ENCODE assay signal across 24 mouse cellular contexts in the genomic region with DNA sequence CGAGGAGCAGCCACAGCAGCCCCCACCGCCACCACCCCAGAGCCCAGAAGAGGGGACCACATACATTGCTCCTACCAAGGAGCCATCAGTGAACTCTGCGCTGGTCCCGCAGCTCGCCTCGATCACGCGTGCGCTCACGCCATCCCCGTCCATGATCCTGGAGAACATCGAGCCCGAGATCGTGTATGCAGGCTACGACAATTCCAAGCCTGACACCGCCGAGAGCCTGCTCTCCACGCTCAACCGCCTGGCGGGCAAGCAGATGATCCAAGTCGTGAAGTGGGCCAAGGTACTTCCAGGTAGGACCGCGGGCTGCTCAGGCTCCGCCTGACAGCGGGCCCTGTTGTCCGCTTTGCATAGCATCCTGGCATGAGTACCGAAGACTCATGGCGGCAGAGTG.
DNase-seq lines count a peak whose midpoint lies in the region; ATAC-seq and TF ChIP-seq lines count a peak whose summit lies in the region.
"Had no signal": no experiment of that assay in that cellular context is flagged by ENCODE, and none has a peak within 500 bp of the region (broad histone marks: within the 10 kb centered on the region; RNA-seq: fewer than 3 reads in every experiment).

No protein-coding gene starts in this region.

- no peaks in the 10 kb centered on the region for H3K27me3 ChIP-seq in heart, embryonic 10.5 days (ENCODE audit: insufficient read depth, poor library complexity, severe bottlenecking)
- H3K27me3 ChIP-seq in E14TG2a.4 (ENCODE audit: insufficient read depth, low read length), result peaks cover 24% of the 10 kb centered on the region
- H3K27me3 ChIP-seq in intestine, embryonic 15.5 days (replicated peaks), result no peaks in the 10 kb centered on the region
- H3K27me3 ChIP-seq: forebrain, embryonic 13.5 days; heart, embryonic 13.5 days; hindbrain, embryonic 15.5 days; Patski had no signal

- TF ChIP-seq CTCF in E14TG2a.4 (conservative IDR thresholded peaks at IDR 0.05; ENCODE audit: low read length), result no peak

- no peak for ATAC-seq in intestine, embryonic 15.5 days
- ATAC-seq: activated CD4-positive, CD25-positive, alpha-beta regulatory T cell, adult 4 months; forebrain, embryonic 13.5 days; forebrain, embryonic 16.5 days; Patski had no signal

- peak overlapping the region; percentile 52; the same call in 1 of the 2 replicates for H3K9ac ChIP-seq in ES-E14 (ENCODE audit: insufficient read depth, low read depth, low read length, poor library complexity, severe bottlenecking)
- no peak overlapping the region for H3K9ac ChIP-seq in intestine, embryonic 15.5 days
- H3K9ac ChIP-seq: forebrain, embryonic 13.5 days; heart, embryonic 13.5 days; hindbrain, embryonic 15.5 days had no signal

- no peaks in the 10 kb centered on the region for H3K9me3 ChIP-seq in heart, embryonic 10.5 days
- no peaks in the 10 kb centered on the region for H3K9me3 ChIP-seq in E14TG2a.4 (ENCODE audit: low read length)
- H3K9me3 ChIP-seq in ES-E14 (ENCODE audit: control insufficient read depth, insufficient read depth, low read depth, low read length), result no peaks in the 10 kb centered on the region
- H3K9me3 ChIP-seq in intestine, embryonic 15.5 days, result no peaks in the 10 kb centered on the region
- H3K9me3 ChIP-seq: forebrain, embryonic 10.5 days; forebrain, embryonic 13.5 days; G1E; heart, embryonic 13.5 days; hindbrain, embryonic 15.5 days had no signal

- no peaks in the 10 kb centered on the region for H3K4me1 ChIP-seq in heart, embryonic 10.5 days
- H3K4me1 ChIP-seq in E14TG2a.4 (replicated peaks; ENCODE audit: low read depth, low read length) (no peaks in the 10 kb centered on the region), ES-E14 (ENCODE audit: control insufficient read depth in 2 of 2, insufficient read depth in 2 of 2, low read length in 2 of 2, poor library complexity in 1 of 2) (no peaks in the 10 kb centered on the region)
- H3K4me1 ChIP-seq in intestine, embryonic 15.5 days (replicated peaks), result no peaks in the 10 kb centered on the region
- H3K4me1 ChIP-seq: forebrain, embryonic 10.5 days; heart, embryonic 13.5 days had no signal

- in situ Hi-C loops in ES-E14 (cut with MboI; ENCODE audit: low sequenced_read_pairs in 2 of 2, unreplicated experiment in 2 of 2), result no loop called here

- H3K4me2 ChIP-seq in intestine, embryonic 15.5 days (replicated peaks), result no peak overlapping the region
- H3K4me2 ChIP-seq: forebrain, embryonic 13.5 days; heart, embryonic 13.5 days; hindbrain, embryonic 15.5 days had no signal

- H3K4me3 ChIP-seq in heart, embryonic 10.5 days, result no peak overlapping the region
- peak overlapping the region; percentile 69 for H3K4me3 ChIP-seq in E14TG2a.4 (replicated peaks; ENCODE audit: low read length)
- peak overlapping the region; percentile 37 to 60 for H3K4me3 ChIP-seq in ES-E14 (ENCODE audit: insufficient read depth in 1 of 2, low read depth in 1 of 2, low read length in 2 of 2, poor library complexity in 1 of 2, severe bottlenecking in 1 of 2)
- H3K4me3 ChIP-seq in intestine, embryonic 15.5 days (replicated peaks), result no peak overlapping the region
- H3K4me3 ChIP-seq: forebrain, embryonic 10.5 days; forebrain, embryonic 13.5 days; heart, embryonic 13.5 days; hindbrain, embryonic 15.5 days had no signal

- H3K27ac ChIP-seq in heart, embryonic 10.5 days, result no peak overlapping the region
- no peak overlapping the region for H3K27ac ChIP-seq in ES-E14 (ENCODE audit: insufficient read depth, low read depth, low read length, poor library complexity, severe bottlenecking)
- no peak overlapping the region for H3K27ac ChIP-seq in intestine, embryonic 15.5 days
- H3K27ac ChIP-seq: forebrain, embryonic 10.5 days; forebrain, embryonic 13.5 days; heart, embryonic 13.5 days; hindbrain, embryonic 15.5 days had no signal

- WGBS in heart, embryonic 10.5 days, result 82% methylated on average over 28 of the region's 28 CpGs
- WGBS in intestine, embryonic 15.5 days, result 92% methylated on average over 28 of the region's 28 CpGs

- peak; percentile 80 for DNase-seq in heart, adult 11 months
- DNase-seq in heart, embryonic 10.5 days (ENCODE audit: low spot score), result no peak
- DNase-seq in ES-E14 (ENCODE audit: low read depth, low spot score), result peak; percentile 12
- no peak for DNase-seq in thymus, adult 18-20 months
- DNase-seq: adrenal gland, adult 8-10 months; adrenal gland, postnatal 25 days; cerebellum, adult 18-20 months; cerebellum, adult 9-10 months; cerebellum, postnatal 14 days; gastrocnemius, postnatal 10 days; heart, adult 18-20 months; heart, postnatal 14 days; heart, postnatal 4 days; kidney, adult 11 months had no signal

- H3K36me3 ChIP-seq in heart, embryonic 10.5 days, result no peaks in the 10 kb centered on the region
- no peaks in the 10 kb centered on the region for H3K36me3 ChIP-seq in E14TG2a.4 (ENCODE audit: insufficient read depth, low read length)
- no peaks in the 10 kb centered on the region for H3K36me3 ChIP-seq in ES-E14 (ENCODE audit: control insufficient read depth, insufficient read depth, low read length, poor library complexity, severe bottlenecking)
- H3K36me3 ChIP-seq in intestine, embryonic 15.5 days, result no peaks in the 10 kb centered on the region
- H3K36me3 ChIP-seq: forebrain, embryonic 10.5 days; G1E; heart, embryonic 13.5 days; hindbrain, embryonic 15.5 days had no signal

TF ChIP-seq in ES-E14, 5 proteins besides CTCF, POLR2A, EP300 and RAD21:
- no peak for TF ChIP-seq HCFC1 (IDR thresholded peaks at IDR 0.05; ENCODE audit: borderline replicate concordance, insufficient read depth, low read length)
- no peak for TF ChIP-seq CHD2 (IDR thresholded peaks at IDR 0.05; ENCODE audit: low read depth, low read length)
- no peak for TF ChIP-seq ZNF384 (IDR thresholded peaks at IDR 0.05; ENCODE audit: low read depth, low read length)
- TF ChIP-seq ZC3H11A (IDR thresholded peaks at IDR 0.05; ENCODE audit: borderline replicate concordance, low read depth, low read length), result no peak
- no peak for TF ChIP-seq MAFK (IDR thresholded peaks at IDR 0.05; ENCODE audit: insufficient read depth, low read depth, low read length)

Comparison
In these comparisons a context has a peak if more than half of its experiments do, and no peak if none do; other contexts are left out.
1. DNase-seq: peak in heart, adult 11 months (single experiment) and ES-E14 (single experiment); none in heart, embryonic 10.5 days (single experiment) and thymus, adult 18-20 months (0 of 2).
2. H3K4me3 ChIP-seq: peak in E14TG2a.4 (single experiment) and ES-E14 (2 of 2); none in heart, embryonic 10.5 days (single experiment) and intestine, embryonic 15.5 days (single experiment).